Mouse (Mus musculus) fibroblast of lung, adult 2 months (primary cell): ENCODE results near the gene Npy1r.

ENCODE experiments used
- DNase-seq: peaks from one replicate; pipeline ENCODE4 v3.0.0-alpha.2; 2011; ENCODE audit warnings: low read depth

The Npy1r gene

DNA sequence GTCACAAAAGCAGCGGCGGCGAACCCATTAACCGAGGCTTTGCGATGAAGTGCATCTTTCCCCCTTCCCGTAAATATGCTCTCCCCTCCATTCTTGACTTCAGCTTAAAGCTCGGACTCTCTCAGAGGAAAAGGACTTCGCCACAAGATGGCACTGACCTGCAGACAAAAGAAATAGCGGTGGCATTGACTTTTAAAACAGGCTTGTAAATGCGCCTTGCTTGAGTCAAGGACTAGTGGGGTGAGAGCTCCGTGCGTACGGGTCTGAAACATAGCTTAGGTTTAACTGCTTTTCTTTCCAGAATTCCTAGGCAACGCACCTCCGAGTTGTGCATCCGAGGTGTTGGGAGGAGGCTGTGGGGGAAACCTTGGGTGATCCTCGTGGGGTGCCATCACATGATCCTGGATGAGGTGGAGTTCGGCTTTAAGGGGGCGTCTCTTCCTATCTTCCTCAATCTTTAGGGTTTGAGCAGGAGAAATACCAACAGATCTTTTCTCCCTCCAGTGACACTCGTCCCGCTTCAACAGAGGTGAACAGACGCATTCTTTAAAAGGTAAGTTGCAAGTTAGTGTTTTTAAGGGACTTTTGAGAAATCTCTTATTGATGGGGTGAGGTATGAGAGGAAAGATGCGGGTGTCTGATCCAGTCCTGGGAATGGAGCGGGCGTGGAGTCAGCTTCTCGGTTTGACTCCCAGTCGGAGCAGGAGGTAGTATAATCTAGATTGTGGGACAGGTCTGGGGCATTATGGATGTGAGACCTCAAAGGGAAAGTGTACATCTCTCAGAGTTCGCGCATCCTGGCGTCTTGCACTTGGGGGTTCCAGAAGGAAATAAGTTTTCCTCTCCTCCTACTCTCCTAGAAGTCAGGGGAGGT lies at the start of gene Npy1r:
Gene Npy1r, plus strand, starts transcription at position 223 of the 874 bp plus-strand sequence.
- DNase-seq = peak; percentile 12

DNA sequence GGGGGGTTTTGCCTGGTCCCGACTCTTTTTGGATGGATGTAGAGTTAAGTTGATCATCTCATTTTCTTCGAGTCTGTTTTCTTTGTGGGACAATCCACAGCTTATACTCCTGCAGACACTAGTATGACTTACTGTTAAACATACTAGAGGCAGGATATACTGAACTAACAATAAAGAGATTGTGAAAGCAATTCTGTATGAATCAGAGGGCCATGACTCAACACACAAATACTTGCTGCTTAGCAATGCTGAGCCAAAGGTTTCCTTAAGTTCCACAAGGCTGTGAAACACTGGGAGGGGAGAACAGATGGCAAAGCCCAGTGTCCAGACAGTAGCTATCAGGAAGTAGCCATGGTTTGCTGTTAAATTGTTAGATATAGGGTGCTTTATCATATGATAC lies 15.7 kb upstream of the Npy1r start:
- DNase-seq = peak; percentile 61

DNA sequence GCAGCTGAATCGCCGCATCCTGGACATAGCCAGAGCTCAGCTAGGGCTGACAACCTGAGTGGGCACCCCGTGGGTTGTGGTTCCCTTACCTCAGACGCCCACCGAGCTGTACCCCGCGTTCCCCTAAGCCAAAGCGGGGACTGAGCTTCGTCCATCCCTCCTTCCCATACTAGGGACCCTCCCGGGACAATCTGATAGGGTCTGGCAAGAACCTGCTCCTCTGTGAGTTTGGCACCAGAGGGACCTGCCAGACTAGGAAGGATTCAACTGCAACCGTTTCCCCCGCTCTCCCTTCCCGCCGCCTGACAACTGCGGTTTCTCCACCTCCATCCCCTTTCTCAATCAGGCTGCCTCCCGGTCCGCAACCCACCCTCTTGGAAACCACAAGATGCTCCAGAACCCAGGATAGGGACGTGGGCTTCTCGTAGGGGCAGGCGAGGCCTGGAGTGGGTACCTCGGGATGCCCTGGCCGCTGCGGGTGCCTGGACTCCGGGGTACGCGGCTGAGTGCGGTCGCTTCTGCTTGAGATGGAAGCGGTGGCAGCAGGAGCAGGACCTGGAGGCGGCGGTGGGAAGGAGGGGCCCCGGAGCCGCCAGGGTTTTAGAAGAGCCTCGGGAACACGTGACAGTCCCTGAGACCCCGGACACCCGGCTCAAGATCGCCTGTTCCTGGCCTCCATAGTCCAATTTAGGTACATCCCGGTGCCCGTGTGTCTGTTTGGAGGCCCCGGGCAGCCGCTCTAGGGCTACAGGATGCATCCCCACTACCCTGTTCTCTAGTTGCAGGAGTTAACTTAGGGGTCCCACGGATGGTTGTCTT lies 9.3 kb upstream of the Npy1r start, which contains the start of gene Npy5r:
Gene Npy5r, minus strand, starts transcription at position 618 of the 819 bp plus-strand sequence.
- DNase-seq = no peak

DNA sequence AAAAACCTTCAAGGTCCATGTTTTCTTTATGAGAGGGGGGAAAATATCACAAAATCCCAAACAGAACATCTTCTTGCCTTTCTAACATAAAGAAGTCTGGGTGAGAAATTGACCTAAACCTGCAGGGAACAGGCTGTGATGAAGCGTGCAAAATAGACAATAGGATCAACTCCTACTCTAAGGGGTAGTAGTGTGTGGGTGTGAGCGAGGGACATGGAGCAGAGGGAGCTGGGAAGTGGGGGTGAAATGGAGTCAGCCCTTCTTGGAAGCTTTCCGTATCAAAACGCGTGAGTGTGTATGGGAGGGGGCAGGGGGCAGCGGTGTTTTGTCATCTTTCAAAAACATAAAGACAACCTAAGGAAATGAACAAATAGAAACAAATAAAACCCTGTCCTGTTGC lies 8.6 kb upstream of the Npy1r start:
- DNase-seq = no peak

DNA sequence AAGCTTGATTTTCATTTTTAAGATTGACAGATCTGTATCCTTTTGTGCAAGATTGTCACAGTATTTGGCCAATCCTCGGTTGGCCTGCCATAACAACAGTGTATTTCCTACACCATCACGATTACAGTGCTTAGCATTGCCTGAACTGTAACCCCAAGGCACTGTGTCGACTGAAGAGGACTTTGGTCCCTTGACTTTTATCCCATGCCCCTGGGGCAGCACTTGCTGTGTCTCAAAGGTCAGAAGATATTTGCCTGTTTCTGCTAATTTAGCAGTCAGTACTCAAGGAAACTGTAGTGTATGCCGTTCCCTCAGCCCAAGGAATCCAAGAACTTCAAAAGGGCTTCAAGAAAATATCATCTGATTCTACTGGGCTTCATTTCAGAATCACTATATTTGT lies 8.2 kb upstream of the Npy1r start:
- no peak for DNase-seq

DNA sequence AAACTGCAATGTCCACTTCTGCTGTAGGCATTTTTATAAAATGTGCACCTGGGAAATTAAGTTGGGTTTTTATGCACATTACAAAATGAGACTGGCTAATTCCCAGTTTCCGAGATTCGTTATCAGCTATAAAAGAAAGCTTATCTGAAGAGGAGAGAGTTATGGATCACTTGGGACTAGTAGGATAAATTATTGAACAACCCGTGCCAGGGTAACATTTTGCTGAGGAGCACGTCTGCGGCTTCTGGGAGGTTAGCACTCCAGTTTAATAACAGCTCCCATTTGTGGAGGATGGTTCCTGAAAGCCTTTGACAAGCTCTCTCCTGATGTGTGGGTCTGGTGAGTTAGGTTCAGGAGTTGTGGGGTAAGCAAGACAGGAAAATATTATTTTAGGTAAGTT lies 6.6 kb upstream of the Npy1r start:
- DNase-seq = no peak

DNA sequence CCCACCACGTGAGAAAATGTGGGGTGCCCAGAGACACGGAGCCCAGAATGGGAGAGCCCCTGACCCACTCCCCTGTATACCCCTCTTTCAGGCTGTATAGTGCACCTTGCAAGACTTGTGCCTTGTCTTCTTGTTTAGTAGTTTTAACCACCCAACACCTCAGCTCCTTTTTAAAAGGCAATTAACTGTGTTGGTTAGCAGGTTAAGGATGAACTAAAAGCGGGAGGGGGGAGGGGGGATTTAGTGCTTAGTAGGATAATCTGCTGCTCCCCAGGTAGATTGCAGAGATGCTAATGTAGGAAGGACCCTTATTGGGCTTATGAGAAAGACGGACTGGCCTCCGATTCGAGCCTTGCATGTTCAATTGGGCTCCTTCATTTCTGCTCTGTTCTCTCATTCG lies 1.0 kb downstream of the Npy1r start:
- DNase-seq = no peak

DNA sequence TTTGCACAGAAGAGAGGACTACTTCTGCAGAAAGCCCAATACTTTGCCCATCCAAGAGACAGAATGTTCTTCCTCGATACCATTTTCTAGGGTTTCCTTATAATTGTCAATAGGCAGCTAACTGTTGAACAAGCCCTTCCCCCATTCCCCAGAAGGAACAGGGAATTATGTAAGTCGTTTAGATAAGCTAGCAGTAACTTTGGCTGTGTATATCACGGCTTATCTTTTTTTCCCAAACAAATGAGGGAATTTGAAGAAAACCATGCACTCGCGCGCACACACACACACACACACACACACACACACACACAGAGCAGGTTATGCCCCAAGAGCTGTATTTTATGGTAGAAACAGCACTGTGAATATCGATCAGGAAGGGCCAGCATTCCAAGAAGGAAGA lies 1.8 kb downstream of the Npy1r start:
- no peak for DNase-seq

DNA sequence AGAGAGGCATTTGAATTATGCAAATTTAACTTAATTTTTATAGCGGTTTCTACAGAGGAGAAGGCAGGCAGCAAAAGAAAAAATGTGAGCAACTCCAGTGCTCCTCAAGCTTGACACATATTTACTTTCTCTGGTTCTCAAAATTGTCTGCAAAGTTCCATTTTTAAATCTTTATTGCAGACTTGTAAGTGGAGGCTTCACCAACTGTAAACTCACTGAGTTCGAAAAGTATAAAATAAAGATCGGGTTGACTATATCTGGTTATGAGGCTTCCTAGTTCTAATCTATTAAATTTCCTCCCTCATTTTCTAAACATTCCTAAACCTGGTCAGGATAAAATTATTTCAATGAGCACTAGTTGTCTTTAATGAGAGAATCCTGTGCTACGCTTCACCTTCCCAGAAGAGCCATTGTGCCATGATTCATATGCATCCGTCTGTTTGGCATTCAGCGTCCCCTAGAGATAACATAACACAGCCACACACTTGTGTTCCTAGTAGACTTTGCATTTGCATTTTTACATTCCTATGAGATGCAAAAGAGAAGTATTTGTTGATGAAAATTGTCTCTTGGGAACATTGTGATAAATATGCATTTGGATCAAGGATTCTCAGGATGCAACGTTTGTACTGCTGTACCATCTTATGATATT lies 17.5 kb downstream of the Npy1r start:
- no peak for DNase-seq

DNA sequence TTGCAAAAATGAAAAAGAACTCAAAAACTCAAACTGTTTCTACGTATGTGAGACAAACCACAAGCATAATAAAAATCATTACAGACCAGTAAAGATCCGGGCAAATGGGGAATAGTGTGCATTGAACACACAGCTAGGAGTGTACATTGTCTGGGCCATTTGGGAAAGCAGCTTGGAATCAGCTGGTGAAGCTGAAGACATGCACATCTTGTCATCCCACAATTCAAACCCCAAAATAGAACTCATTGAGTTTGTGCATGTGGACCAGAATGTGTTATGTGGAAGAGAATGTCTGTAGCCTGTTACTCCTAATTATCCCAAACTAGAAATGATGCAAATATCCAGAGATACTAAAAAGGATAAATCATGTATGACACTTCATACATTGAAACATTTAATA lies 25.8 kb downstream of the Npy1r start:
- DNase-seq = no peak

DNA sequence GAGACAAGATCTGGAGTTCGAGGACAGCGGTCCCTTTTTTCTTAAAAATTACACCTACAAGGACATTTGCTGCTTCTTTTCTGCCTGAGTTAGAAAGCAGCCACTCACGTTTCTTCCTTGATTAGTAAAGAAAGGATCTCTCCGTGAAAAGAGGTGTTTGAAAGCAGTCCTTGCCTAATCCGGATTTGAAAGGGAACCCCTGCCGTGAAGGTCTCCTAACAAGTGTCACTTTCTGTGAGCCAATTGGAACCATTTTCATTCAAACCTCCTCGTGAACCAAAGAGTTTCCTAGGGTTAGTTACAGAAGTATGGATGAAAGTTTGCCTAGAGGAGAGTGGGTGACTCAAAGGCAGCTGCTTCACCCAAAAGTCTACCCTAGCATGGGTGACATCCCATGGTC lies 32.5 kb downstream of the Npy1r start:
- no peak for DNase-seq

DNA sequence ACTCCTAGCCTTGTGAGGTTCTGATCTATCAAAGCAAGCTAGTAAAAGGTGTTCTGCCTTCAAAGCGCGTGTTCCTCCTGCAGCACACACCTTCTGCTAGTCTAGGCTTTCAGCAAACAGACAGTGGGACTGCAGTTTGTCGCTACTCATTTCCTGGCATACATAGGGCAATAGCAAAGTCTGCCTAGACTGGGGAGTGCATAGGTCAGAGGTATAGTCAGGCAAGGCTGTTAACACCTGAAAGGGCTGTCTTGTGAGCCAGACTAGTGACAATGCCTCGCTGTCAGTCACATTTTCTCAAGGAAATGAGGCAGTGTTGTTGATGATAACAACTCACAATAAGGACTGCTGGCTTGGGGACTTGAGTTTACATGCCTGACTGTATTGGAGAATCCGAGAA lies 35.0 kb downstream of the Npy1r start:
- DNase-seq = no peak

DNA sequence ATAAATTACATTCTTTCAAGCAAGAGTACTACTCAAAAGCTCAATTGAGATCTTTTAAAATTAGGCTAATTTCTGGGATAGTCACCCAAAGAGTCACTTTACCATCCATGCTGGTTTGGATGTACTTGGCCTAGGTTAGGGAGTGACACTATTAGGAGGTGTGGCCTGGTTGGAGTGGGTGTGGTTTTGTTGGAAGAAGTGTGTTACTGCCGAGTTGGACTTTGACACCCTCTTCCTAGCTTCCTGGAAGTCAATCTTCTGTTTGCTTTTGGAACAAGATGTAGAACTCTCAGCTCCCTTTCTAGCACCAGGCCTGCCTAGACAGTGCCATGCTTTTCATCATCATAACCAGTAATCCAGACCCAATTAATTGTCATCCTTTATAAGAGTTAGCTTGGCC lies 45.4 kb downstream of the Npy1r start:
- no peak for DNase-seq

DNA sequence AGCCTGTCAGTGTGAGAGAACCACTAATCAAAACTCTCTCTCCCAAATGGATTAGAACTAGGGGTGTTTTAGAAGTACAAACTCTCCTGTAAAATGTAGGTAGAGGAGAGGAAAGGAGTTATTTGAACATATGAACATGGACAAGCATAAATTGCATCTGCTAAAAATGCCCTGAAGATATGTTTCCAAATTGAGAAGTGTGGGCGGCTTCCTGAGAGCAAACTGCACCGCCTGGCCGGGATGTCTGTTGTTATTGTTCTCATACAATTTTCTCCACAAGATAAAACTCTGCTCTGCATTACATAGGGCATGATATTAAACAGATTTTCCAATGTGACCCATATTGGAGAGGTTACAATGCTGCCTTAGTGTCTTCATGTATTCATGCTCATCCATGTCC lies 48.6 kb downstream of the Npy1r start:
- no peak for DNase-seq

DNA sequence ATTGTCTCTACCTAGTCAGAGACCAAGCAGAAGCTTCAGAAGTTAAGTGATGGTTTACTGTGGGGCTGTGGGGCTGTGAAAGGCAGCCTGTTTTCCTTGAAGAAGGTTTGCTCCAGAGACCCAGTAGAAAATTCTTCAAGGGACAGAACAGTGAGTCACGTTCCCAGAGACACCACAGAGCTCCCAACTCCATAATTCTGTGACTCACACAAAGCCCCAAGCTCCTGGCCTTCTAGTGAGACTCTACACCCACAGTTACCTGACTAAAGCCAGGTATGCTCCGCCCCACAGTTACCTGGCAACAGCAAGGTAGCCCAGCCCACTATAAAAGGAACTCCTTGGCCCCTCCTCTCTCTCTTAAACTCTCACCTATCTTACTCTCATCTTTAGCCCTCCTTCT lies 54.6 kb downstream of the Npy1r start:
- no peak for DNase-seq

DNA sequence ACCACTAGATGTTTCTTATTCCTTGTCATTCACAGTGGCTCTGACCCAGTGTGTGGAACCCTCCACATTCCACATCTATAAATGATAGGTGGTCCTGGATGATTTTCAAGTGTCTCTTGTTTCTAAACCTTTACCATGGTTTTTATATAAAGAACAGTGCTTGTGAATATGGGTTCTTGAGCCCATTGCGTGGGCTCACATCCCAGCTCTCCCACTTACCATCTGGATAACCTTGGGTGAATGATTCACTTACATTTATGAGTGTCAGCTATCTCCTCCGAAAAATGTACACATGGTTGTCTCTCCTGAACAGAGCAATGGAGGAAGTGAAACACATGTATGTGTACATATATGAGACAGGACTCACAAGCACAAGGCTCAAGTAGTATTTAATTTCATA lies 59.2 kb downstream of the Npy1r start:
- no peak for DNase-seq
